Mouse (Mus musculus) forebrain, embryonic 11.5 days (tissue): ENCODE measurements around the gene Pi4k2b. TPM values are rescaled to one million over a fixed set of nuclear protein-coding genes. Genes with fewer than 3 reads are reported as not detected.

Experiments
- ATAC-seq: fragments of 200-750 bp; cut with Nextera tagmentation; replicated peaks from 2 replicates; pipeline ENCODE4 v1.8.0; 2017; ENCODE audit warnings: moderate TSS enrichment; ENCODE audit not compliant: low FRiP score
- DNase-seq: peaks from one replicate; pipeline ENCODE4 v3.0.0-alpha.2; 2017; ENCODE audit warnings: low spot score
- H3K27ac ChIP-seq: fragments of 300-500 bp; sonication (generic); 2 replicates; pipeline ENCODE4 v1.5.1; 2014; ENCODE audit warnings: low read depth, low read length
- H3K27me3 ChIP-seq: fragments of 300-500 bp; sonication (generic); 2 replicates; pipeline ENCODE4 v1.6.1; 2014; ENCODE audit warnings: mild to moderate bottlenecking, low read length, mixed read lengths; ENCODE audit not compliant: control insufficient read depth, insufficient read depth
- H3K36me3 ChIP-seq: fragments of 300-500 bp; sonication (generic); 2 replicates; pipeline ENCODE4 v1.6.1; 2014; ENCODE audit warnings: mild to moderate bottlenecking, low read length, moderate library complexity, mixed read lengths; ENCODE audit not compliant: control insufficient read depth, insufficient read depth
- H3K4me1 ChIP-seq: fragments of 300-500 bp; sonication (generic); replicated peaks from 2 replicates; pipeline ENCODE4 v1.6.1; 2014; ENCODE audit warnings: low read length, mixed read lengths; ENCODE audit not compliant: control insufficient read depth, insufficient read depth
- H3K4me2 ChIP-seq: fragments of 300-500 bp; sonication (generic); 2 replicates; pipeline ENCODE4 v1.6.1; 2014; ENCODE audit warnings: low read depth, mild to moderate bottlenecking, low read length, moderate library complexity, mixed read lengths; ENCODE audit not compliant: severe bottlenecking
- H3K4me3 ChIP-seq: fragments of 300-500 bp; sonication (generic); 2 replicates; pipeline ENCODE4 v1.5.1; 2014; ENCODE audit warnings: low read depth, low read length
- H3K9ac ChIP-seq: fragments of 300-500 bp; sonication (generic); 2 replicates; pipeline ENCODE4 v1.6.1; 2014; ENCODE audit warnings: low read length
- H3K9me3 ChIP-seq: fragments of 300-500 bp; sonication (generic); 2 replicates; pipeline ENCODE4 v1.6.1; 2016; ENCODE audit warnings: low read length, mixed read lengths; ENCODE audit not compliant: control insufficient read depth
- WGBS: fragments of 180-500 bp; shearing (Covaris S2); extraction: QIAGEN DNeasy Blood & Tissue Kit; methylation state at CpG from one replicate; pipeline ENCODE4 v1.1.7; 2014; 5-methylcytosine and 5-hydroxymethylcytosine counted together
- polyA plus RNA-seq: library from polyadenylated mRNA; unstranded; fragments of >200 nt; fragmentation: Nextera tagmentation; extraction: Ambion mirVana; gene quantifications from 2 replicates; pipeline ENCODE4 v1.2.1, GENCODE M21; 2014

Gene Pi4k2b
- polyA plus RNA-seq, 1 experiment from 2014 or later, result 18.9 TPM

DNA sequence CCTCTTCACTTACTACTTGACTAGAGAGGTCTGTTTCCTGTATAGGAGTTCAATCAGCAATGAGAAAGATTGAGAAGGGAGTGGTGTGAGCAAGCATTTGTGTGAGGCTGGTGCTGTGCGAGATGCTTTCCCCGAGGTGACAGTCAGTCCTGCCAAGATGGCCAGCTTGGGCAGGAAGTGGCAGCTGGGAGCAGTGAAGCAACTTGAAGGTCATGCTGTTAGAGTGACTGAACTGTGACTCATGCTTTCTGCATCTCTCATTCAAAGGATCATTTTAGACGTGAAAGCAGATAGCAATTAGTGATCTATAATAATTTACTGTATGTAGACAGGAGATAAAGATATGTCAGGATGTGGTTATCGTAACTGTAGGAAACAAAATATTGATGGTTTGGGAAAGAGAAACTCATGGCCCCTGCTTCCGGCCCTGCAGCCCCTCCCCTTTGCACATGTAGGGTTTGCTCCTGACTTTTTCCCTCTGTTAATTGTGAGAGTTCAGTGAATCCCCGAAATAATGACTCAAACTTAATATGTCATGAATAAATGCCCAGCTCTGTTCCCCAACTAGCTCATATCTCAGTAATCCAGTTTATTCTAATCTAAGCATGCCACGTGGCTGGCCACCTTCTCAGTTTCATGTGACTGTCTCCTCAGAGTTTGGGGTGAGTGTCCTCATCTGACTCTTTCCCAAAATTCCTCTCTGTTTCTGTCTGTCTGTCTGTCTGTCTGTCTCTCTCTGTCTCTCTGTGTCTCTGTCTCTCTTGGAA is 45.4 kb downstream of the Pi4k2b start:
- ATAC-seq (no peak), DNase-seq (no peak)
- H3K9ac ChIP-seq, result no peak overlapping the region
- H3K27me3 ChIP-seq, result no peaks in the 10 kb centered on the region
- H3K9me3 ChIP-seq, result no peaks in the 10 kb centered on the region
- no peaks in the 10 kb centered on the region for H3K36me3 ChIP-seq
- WGBS, result 90% methylated on average over 7 of the region's 7 CpGs
- H3K4me1 ChIP-seq, result no peaks in the 10 kb centered on the region
- no peak overlapping the region for H3K4me3 ChIP-seq
- H3K4me2 ChIP-seq, result no peak overlapping the region
- no peak overlapping the region for H3K27ac ChIP-seq

DNA sequence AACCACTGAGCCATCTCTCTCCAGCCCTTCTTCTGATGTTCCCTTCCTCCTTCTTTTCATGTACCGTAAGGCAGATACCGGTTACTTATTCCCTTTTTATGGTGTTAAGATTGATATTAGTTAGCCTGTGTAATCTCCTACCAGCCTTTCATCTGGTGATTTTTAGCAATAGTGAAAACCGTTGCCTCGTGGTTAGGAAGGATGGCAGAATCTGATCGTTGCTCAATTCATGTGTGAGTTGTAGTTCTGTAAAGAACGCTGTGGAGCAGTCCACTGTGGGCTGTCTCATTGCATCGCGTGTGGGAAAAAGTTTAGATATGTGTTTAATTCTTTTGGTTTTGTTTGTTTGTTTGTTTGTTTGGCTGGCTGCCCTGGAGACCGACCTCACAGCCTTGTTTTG is 51.9 kb downstream of the Pi4k2b start:
- ATAC-seq (no peak), DNase-seq (no peak)
- no peak overlapping the region for H3K4me3 ChIP-seq
- H3K27me3 ChIP-seq, result no peaks in the 10 kb centered on the region
- no peaks in the 10 kb centered on the region for H3K4me1 ChIP-seq
- no peak overlapping the region for H3K27ac ChIP-seq
- H3K36me3 ChIP-seq, result no peaks in the 10 kb centered on the region; the same call in 1 of the 2 replicates
- 95% methylated on average over 9 of the region's 9 CpGs for WGBS
- H3K9ac ChIP-seq, result no peak overlapping the region
- no peaks in the 10 kb centered on the region for H3K9me3 ChIP-seq
- H3K4me2 ChIP-seq, result no peak overlapping the region

DNA sequence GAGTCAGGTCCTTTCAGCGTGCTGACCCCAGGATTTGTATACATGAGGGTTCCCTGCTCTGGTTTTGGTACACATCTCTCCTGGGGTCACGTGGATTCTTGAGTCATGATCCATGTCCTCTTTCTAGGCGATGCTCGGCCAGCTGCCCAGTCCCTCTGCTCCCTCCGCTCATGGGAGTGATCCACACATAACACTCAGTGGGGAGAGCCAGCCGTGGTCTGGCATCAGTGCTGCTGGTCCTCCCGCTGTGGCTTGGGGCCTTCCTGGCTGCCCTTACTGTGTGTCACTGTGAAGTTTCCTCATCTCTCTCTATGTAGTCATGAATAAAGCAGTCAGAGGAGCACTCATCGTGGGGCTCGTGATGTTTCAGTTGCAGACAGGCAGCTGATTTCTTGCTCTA is 52.7 kb downstream of the Pi4k2b start:
- H3K9ac ChIP-seq, result no peak overlapping the region
- 93% methylated on average over 9 of the region's 9 CpGs for WGBS
- H3K9me3 ChIP-seq, result no peaks in the 10 kb centered on the region
- ATAC-seq (no peak), DNase-seq (no peak)
- H3K4me1 ChIP-seq, result no peaks in the 10 kb centered on the region
- no peaks in the 10 kb centered on the region; the same call in 1 of the 2 replicates for H3K36me3 ChIP-seq
- H3K27me3 ChIP-seq, result no peaks in the 10 kb centered on the region
- H3K4me2 ChIP-seq, result no peak overlapping the region
- no peak overlapping the region for H3K27ac ChIP-seq
- no peak overlapping the region for H3K4me3 ChIP-seq

DNA sequence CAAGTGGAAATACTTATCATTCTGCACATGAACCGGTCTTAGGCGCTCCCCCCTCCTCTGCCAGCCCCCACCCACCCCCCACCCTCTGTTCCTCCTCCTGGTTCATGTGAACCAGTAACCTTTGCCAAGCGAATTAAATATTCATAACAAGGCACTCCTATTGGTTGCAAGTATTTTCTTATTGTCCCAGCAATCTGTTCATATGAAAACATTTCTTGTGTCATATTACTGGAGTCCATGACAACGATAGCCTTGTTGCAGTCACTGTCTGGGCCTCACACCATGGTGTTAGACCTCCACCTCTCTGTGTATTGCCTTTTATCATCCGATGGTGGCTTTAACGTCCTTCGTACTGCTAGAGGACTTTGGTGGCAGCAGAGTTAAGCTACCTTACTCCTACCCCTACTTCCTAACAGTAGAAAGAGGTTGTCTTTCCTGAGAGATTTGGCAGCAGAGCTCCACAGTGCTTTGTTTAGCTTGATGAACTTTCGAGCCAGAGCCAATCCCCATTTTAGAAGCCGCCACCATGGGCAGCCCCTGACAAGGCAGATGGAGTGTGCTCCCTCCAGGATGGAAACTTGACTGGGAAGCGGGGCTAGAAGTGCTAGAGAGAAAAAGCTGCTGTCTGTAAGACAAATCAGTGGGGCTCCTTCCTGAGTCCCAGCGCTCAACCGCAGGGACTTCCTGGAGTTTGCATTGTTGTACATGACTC is 58.1 kb downstream of the Pi4k2b start:
- H3K27me3 ChIP-seq, result no peaks in the 10 kb centered on the region
- no peaks in the 10 kb centered on the region for H3K9me3 ChIP-seq
- 92% methylated on average over 12 of the region's 12 CpGs for WGBS
- no peaks in the 10 kb centered on the region; the same call in 1 of the 2 replicates for H3K36me3 ChIP-seq
- H3K9ac ChIP-seq, result no peak overlapping the region
- DNase-seq (no peak), ATAC-seq (no peak)
- no peaks in the 10 kb centered on the region for H3K4me1 ChIP-seq
- H3K4me2 ChIP-seq, result no peak overlapping the region
- H3K27ac ChIP-seq, result no peak overlapping the region
- H3K4me3 ChIP-seq, result no peak overlapping the region

DNA sequence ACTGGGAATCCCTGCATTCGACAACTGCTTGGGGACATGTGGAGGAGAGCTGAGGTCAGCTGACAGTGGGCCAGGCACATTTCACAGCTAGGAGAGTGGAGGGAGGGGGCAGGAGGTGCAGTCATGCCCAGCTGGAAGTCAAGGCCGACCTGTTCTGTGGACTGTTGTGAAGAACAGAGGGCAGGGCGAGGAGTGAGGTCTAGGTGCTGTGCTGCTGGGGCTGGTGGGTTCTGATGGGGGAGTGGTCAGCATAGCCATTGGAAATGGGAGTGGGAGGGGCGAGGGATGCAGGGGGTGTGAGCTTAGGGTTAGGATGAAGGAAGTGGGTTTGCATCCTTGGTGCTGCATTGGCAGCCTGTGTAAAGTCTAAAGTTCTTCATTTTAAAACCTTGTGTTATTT is 64.4 kb downstream of the Pi4k2b start:
- Histone ChIP-seq H3K36me3 (no peaks in the 10 kb centered on the region; the same call in 1 of the 2 replicates), H3K4me1 (no peaks in the 10 kb centered on the region), H3K4me3 (no peak overlapping the region), H3K9ac (no peak overlapping the region), H3K9me3 (no peaks in the 10 kb centered on the region), H3K27me3 (no peaks in the 10 kb centered on the region), H3K4me2 (no peak overlapping the region), H3K27ac (no peak overlapping the region)
- 82% methylated on average over 4 of the region's 4 CpGs for WGBS
- DNase-seq, result no peak
- no peak for ATAC-seq

DNA sequence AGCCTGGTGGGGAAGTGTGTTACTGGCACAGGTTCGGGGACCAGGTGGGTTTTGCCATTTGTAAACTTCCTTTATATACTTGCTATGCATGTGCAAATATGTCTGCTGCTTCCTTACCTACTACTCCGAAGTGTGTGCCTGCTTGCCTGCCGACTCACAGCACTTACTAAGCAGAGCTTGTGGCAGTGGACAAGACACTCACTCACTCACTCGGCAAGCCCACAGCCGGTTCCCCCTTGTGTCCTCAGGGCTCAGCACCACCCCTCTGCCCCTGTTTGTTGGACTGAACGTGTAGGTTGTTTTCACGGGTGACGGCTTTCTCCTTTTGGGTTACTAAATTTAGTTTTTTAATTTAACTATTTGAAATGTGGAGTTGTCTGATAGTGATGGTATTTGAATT is 65.0 kb downstream of the Pi4k2b start:
- Histone ChIP-seq H3K4me2 (no peak overlapping the region), H3K27ac (no peak overlapping the region), H3K4me3 (no peak overlapping the region), H3K9me3 (no peaks in the 10 kb centered on the region), H3K27me3 (no peaks in the 10 kb centered on the region), H3K9ac (no peak overlapping the region), H3K36me3 (no peaks in the 10 kb centered on the region; the same call in 1 of the 2 replicates), H3K4me1 (no peaks in the 10 kb centered on the region)
- 91% methylated on average over 8 of the region's 8 CpGs for WGBS
- DNase-seq (no peak), ATAC-seq (no peak)

DNA sequence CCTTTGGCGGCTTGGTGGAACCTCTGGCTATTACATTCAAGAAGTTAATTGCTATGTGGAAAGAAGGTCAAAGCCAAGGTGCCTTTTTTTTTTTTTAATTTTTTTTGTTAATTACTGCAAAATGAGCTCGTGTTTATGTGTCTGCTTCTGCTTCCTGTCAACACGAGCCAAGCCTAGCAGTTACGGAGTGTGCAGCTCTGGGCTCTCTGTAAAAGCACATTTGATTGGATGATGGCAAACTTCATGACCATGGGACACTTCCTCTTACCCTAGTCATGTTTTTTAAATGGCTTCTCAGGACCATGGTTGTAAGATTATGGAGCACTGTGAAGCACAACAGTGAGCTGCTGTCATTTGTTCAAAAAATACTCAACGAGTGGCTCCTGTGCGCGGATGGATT is 65.7 kb downstream of the Pi4k2b start:
- DNase-seq (no peak), ATAC-seq (no peak)
- no peak overlapping the region for H3K9ac ChIP-seq
- H3K4me3 ChIP-seq, result no peak overlapping the region
- WGBS, result 91% methylated on average over 7 of the region's 7 CpGs
- no peaks in the 10 kb centered on the region; the same call in 1 of the 2 replicates for H3K36me3 ChIP-seq
- no peak overlapping the region for H3K27ac ChIP-seq
- H3K4me2 ChIP-seq, result no peak overlapping the region
- no peaks in the 10 kb centered on the region for H3K9me3 ChIP-seq
- H3K4me1 ChIP-seq, result no peaks in the 10 kb centered on the region
- H3K27me3 ChIP-seq, result no peaks in the 10 kb centered on the region

DNA sequence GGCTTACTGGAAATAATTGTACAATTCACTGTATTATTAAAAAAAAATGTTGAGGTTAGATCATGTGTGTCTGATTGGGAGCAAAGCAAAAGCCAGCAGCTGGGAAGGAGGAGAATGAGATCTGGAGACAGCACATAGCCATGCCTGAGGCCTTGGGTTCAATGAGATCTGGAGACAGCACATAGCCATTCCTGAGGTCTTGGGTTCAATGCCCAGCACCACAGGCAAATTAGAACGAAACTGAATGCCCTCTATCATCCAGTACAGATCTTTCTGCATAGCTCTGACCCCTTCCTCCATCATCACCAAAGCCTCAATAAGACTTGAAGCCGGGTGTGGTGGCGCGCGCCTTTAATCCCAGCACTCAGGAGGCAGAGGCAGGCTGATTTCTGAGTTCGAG is 69.1 kb downstream of the Pi4k2b start:
- WGBS, result 97% methylated on average over 6 of the region's 6 CpGs
- Histone ChIP-seq H3K4me2 (no peak overlapping the region), H3K36me3 (no peaks in the 10 kb centered on the region; the same call in 1 of the 2 replicates)

More for the DNA sequence above, 69.1 kb downstream of the Pi4k2b start:
- no peaks in the 10 kb centered on the region for H3K9me3 ChIP-seq
- H3K27me3 ChIP-seq, result no peaks in the 10 kb centered on the region
- no peak overlapping the region for H3K9ac ChIP-seq
- DNase-seq, result no peak
- H3K4me3 ChIP-seq, result no peak overlapping the region
- no peak for ATAC-seq
- H3K4me1 ChIP-seq, result no peaks in the 10 kb centered on the region
- H3K27ac ChIP-seq, result no peak overlapping the region
